Mouse (Mus musculus): ENCODE measurements at regions not wholly inside any gene's neighbourhood (a gene's known extent, or its start where the extent isn't known, plus 50 kb on each side); places are given as distances from the start of the nearest gene placed in this dataset.

GRCm38 (mm10) chr10:122310646-122311193 is 137.6 kb upstream of the Avpr1a start:
- Histone ChIP-seq H3K27ac (replicated peaks; ENCODE audit: insufficient read depth, low read depth, low read length) (no peak overlapping the region), H3K27me3 (ENCODE audit: control insufficient read depth, insufficient read depth, low read length) (no peaks in the 10 kb centered on the region), H3K79me2 (ENCODE audit: control insufficient read depth, insufficient read depth, low read length) (no peaks in the 10 kb centered on the region), H3K9ac (ENCODE audit: low read depth, low read length) (no peak overlapping the region), H3K4me1 (ENCODE audit: control insufficient read depth, insufficient read depth, low read length) (peaks cover 3% of the 10 kb centered on the region; the same call in 1 of the 2 replicates), H3K4me3 (ENCODE audit: insufficient read depth, low read depth, low read length) (no peak overlapping the region), H3K36me3 (ENCODE audit: control insufficient read depth, insufficient read depth, low read length) (no peaks in the 10 kb centered on the region)
- TF ChIP-seq CTCF (IDR thresholded peaks at IDR 0.05; ENCODE audit: low read depth, low read length) (no peak), POLR2A (IDR thresholded peaks at IDR 0.05; ENCODE audit: extremely low read depth, insufficient read depth, low read length) (no peak)
- 94% methylated on average over 3 of the region's 3 CpGs for WGBS
- no peak for DNase-seq (ENCODE audit: extremely low read depth, low read depth, low spot score)

GRCm38 (mm10) chr10:122308691-122309090 is 139.6 kb upstream of the Avpr1a start:
- Histone ChIP-seq H3K4me1 (ENCODE audit: control insufficient read depth, insufficient read depth, low read length) (peaks cover 2% of the 10 kb centered on the region; the same call in 1 of the 2 replicates), H3K79me2 (ENCODE audit: control insufficient read depth, insufficient read depth, low read length) (no peaks in the 10 kb centered on the region), H3K9ac (ENCODE audit: low read depth, low read length) (no peak overlapping the region), H3K4me3 (ENCODE audit: insufficient read depth, low read depth, low read length) (no peak overlapping the region), H3K27ac (replicated peaks; ENCODE audit: insufficient read depth, low read depth, low read length) (no peak overlapping the region), H3K36me3 (ENCODE audit: control insufficient read depth, insufficient read depth, low read length) (no peaks in the 10 kb centered on the region), H3K27me3 (ENCODE audit: control insufficient read depth, insufficient read depth, low read length) (no peaks in the 10 kb centered on the region)
- peak; percentile 85 for DNase-seq (ENCODE audit: extremely low read depth, low read depth, low spot score)
- TF ChIP-seq POLR2A (IDR thresholded peaks at IDR 0.05; ENCODE audit: extremely low read depth, insufficient read depth, low read length) (no peak), CTCF (IDR thresholded peaks at IDR 0.05; ENCODE audit: low read depth, low read length) (no peak)
- WGBS, result 45% methylated on average over 3 of the region's 3 CpGs

- Histone ChIP-seq H3K27ac (replicated peaks; ENCODE audit: insufficient read depth, low read depth, low read length) (no peak overlapping the region), H3K9ac (ENCODE audit: low read depth, low read length) (no peak overlapping the region), H3K79me2 (ENCODE audit: control insufficient read depth, insufficient read depth, low read length) (no peaks in the 10 kb centered on the region), H3K27me3 (ENCODE audit: control insufficient read depth, insufficient read depth, low read length) (no peaks in the 10 kb centered on the region), H3K4me1 (ENCODE audit: control insufficient read depth, insufficient read depth, low read length) (no peaks in the 10 kb centered on the region), H3K36me3 (ENCODE audit: control insufficient read depth, insufficient read depth, low read length) (no peaks in the 10 kb centered on the region), H3K4me3 (ENCODE audit: insufficient read depth, low read depth, low read length) (no peak overlapping the region)
- DNase-seq (ENCODE audit: extremely low read depth, low read depth, low spot score), result no peak
- 88% methylated on average over 6 of the region's 6 CpGs for WGBS
- TF ChIP-seq POLR2A (IDR thresholded peaks at IDR 0.05; ENCODE audit: extremely low read depth, insufficient read depth, low read length), result no peak
- no peak for TF ChIP-seq CTCF (IDR thresholded peaks at IDR 0.05; ENCODE audit: low read depth, low read length)
Measured at GRCm38 (mm10) chr10:122302259-122302658, 146.0 kb upstream of the Avpr1a start.

GRCm38 (mm10) chr10:122295921-122296425 is 152.3 kb upstream of the Avpr1a start:
- peak; percentile 64 for DNase-seq (ENCODE audit: extremely low read depth, low read depth, low spot score)
- 44% methylated on average over 5 of the region's 5 CpGs for WGBS

GRCm38 (mm10) chr10:122291611-122292010 is 156.7 kb upstream of the Avpr1a start:
- no peak for DNase-seq (ENCODE audit: extremely low read depth, low read depth, low spot score)
- no peaks in the 10 kb centered on the region for H3K36me3 ChIP-seq (ENCODE audit: control insufficient read depth, insufficient read depth, low read length)
- H3K4me3 ChIP-seq (ENCODE audit: insufficient read depth, low read depth, low read length), result no peak overlapping the region
- H3K4me1 ChIP-seq (ENCODE audit: control insufficient read depth, insufficient read depth, low read length), result no peaks in the 10 kb centered on the region
- H3K27ac ChIP-seq (replicated peaks; ENCODE audit: insufficient read depth, low read depth, low read length), result no peak overlapping the region
- no peak overlapping the region for H3K9ac ChIP-seq (ENCODE audit: low read depth, low read length)
- H3K79me2 ChIP-seq (ENCODE audit: control insufficient read depth, insufficient read depth, low read length), result no peaks in the 10 kb centered on the region
- no peak for TF ChIP-seq CTCF (IDR thresholded peaks at IDR 0.05; ENCODE audit: low read depth, low read length)
- TF ChIP-seq POLR2A (IDR thresholded peaks at IDR 0.05; ENCODE audit: extremely low read depth, insufficient read depth, low read length), result no peak
- 92% methylated on average over 2 of the region's 2 CpGs for WGBS
- H3K27me3 ChIP-seq (ENCODE audit: control insufficient read depth, insufficient read depth, low read length), result no peaks in the 10 kb centered on the region

More at GRCm38 (mm10) chr10:122295921-122296425, 152.3 kb upstream of the Avpr1a start:
- no peaks in the 10 kb centered on the region for H3K4me1 ChIP-seq (ENCODE audit: control insufficient read depth, insufficient read depth, low read length)
- no peaks in the 10 kb centered on the region for H3K27me3 ChIP-seq (ENCODE audit: control insufficient read depth, insufficient read depth, low read length)
- H3K27ac ChIP-seq (replicated peaks; ENCODE audit: insufficient read depth, low read depth, low read length), result no peak overlapping the region
- no peaks in the 10 kb centered on the region for H3K36me3 ChIP-seq (ENCODE audit: control insufficient read depth, insufficient read depth, low read length)
- TF ChIP-seq POLR2A (IDR thresholded peaks at IDR 0.05; ENCODE audit: extremely low read depth, insufficient read depth, low read length) (no peak), CTCF (IDR thresholded peaks at IDR 0.05; ENCODE audit: low read depth, low read length) (no peak)
- no peak overlapping the region for H3K4me3 ChIP-seq (ENCODE audit: insufficient read depth, low read depth, low read length)
- H3K9ac ChIP-seq (ENCODE audit: low read depth, low read length), result no peak overlapping the region
- no peaks in the 10 kb centered on the region for H3K79me2 ChIP-seq (ENCODE audit: control insufficient read depth, insufficient read depth, low read length)

- Histone ChIP-seq H3K27ac (replicated peaks; ENCODE audit: insufficient read depth, low read depth, low read length) (no peak overlapping the region), H3K27me3 (ENCODE audit: control insufficient read depth, insufficient read depth, low read length) (no peaks in the 10 kb centered on the region), H3K36me3 (ENCODE audit: control insufficient read depth, insufficient read depth, low read length) (no peaks in the 10 kb centered on the region), H3K4me1 (ENCODE audit: control insufficient read depth, insufficient read depth, low read length) (no peaks in the 10 kb centered on the region), H3K9ac (ENCODE audit: low read depth, low read length) (no peak overlapping the region), H3K4me3 (ENCODE audit: insufficient read depth, low read depth, low read length) (no peak overlapping the region), H3K79me2 (ENCODE audit: control insufficient read depth, insufficient read depth, low read length) (no peaks in the 10 kb centered on the region)
- no peak for TF ChIP-seq CTCF (IDR thresholded peaks at IDR 0.05; ENCODE audit: low read depth, low read length)
- 94% methylated on average over 5 of the region's 5 CpGs for WGBS
- no peak for DNase-seq (ENCODE audit: extremely low read depth, low read depth, low spot score)
Measured at GRCm38 (mm10) chr10:122291091-122291490, 157.2 kb upstream of the Avpr1a start.
